Mouse (Mus musculus): ENCODE results near the gene Gm42906. TPM values are rescaled to one million over a fixed set of nuclear protein-coding genes. Genes with fewer than 3 reads are reported as not detected.

The Gm42906 gene
- polyA plus RNA-seq, 2 experiments: not detected

DNA sequence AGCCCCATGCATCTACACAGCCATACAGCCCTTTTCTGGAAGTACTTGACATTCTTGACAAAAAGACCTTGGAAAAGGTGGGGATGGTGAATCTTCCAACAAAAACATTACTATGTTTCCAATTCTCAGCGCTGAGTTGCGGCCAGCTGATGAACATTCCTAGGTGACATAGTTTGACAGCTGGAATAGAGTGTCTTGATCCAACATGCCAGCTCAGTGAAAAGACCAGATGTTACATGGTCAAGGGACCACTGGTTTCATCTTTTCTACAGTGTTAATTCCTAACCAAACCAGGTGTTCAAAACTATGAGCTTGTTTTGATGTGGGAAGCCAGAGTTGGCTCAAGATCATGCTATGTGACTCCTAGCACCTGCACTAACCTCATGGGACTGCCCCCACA is 48.8 kb downstream of the Gm42906 start:
- Histone ChIP-seq H3K27ac (replicated peaks; ENCODE audit: low read depth, low read length) (no peak overlapping the region), H3K4me3 (replicated peaks; ENCODE audit: low read length) (no peak overlapping the region), H3K4me1 (ENCODE audit: control insufficient read depth, insufficient read depth, low read length) (no peaks in the 10 kb centered on the region), H3K36me3 (ENCODE audit: control insufficient read depth, insufficient read depth, low read length) (no peaks in the 10 kb centered on the region), H3K27me3 (ENCODE audit: control insufficient read depth, insufficient read depth, low read length) (no peaks in the 10 kb centered on the region), H3K9me3 (ENCODE audit: control insufficient read depth, low read length) (no peaks in the 10 kb centered on the region), H3K9ac (ENCODE audit: low read depth, low read length, severe bottlenecking) (no peak overlapping the region), H3K4me2 (replicated peaks; ENCODE audit: low read depth, low read length, severe bottlenecking) (no peak overlapping the region)
- no peak for ATAC-seq (ENCODE audit: low FRiP score, low read depth)
- TF ChIP-seq POLR2A (IDR thresholded peaks at IDR 0.05; ENCODE audit: borderline replicate concordance, extremely low read depth, insufficient read depth, insufficient read length): no peak
- 84% methylated on average over 2 of the region's 2 CpGs for WGBS
- DNase-seq (ENCODE audit: low spot score): no peak

DNA sequence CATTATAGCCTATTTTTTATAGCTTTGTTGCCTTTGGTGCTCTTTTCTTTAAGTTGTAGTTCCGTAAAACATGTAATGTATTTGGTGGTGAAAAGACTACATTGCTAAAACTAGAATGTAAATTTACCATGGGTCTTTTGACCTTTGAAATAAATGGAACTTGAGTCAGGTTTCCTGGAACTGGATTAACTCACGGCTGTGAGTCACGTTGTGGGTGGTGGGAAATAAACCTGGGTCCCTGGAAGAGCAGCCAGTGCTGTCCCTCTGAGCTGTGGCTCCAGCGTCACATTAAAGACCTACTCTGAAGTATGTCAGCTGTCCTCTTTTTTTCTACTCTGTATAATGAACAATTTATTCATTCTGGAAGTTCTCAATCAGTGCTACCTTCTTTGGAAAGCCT is 51.0 kb downstream of the Gm42906 start:
- Histone ChIP-seq H3K4me1 (ENCODE audit: control insufficient read depth, insufficient read depth, low read length) (no peaks in the 10 kb centered on the region), H3K4me2 (replicated peaks; ENCODE audit: low read depth, low read length, severe bottlenecking) (no peak overlapping the region), H3K27ac (replicated peaks; ENCODE audit: low read depth, low read length) (no peak overlapping the region), H3K9me3 (ENCODE audit: control insufficient read depth, low read length) (no peaks in the 10 kb centered on the region), H3K36me3 (ENCODE audit: control insufficient read depth, insufficient read depth, low read length) (no peaks in the 10 kb centered on the region), H3K9ac (ENCODE audit: low read depth, low read length, severe bottlenecking) (no peak overlapping the region), H3K4me3 (replicated peaks; ENCODE audit: low read length) (no peak overlapping the region), H3K27me3 (ENCODE audit: control insufficient read depth, insufficient read depth, low read length) (no peaks in the 10 kb centered on the region)
- DNase-seq (ENCODE audit: low spot score) (no peak), ATAC-seq (ENCODE audit: low FRiP score, low read depth) (no peak)
- no peak for TF ChIP-seq POLR2A (IDR thresholded peaks at IDR 0.05; ENCODE audit: borderline replicate concordance, extremely low read depth, insufficient read depth, insufficient read length)
- WGBS: 61% methylated on average over 4 of the region's 4 CpGs

DNA sequence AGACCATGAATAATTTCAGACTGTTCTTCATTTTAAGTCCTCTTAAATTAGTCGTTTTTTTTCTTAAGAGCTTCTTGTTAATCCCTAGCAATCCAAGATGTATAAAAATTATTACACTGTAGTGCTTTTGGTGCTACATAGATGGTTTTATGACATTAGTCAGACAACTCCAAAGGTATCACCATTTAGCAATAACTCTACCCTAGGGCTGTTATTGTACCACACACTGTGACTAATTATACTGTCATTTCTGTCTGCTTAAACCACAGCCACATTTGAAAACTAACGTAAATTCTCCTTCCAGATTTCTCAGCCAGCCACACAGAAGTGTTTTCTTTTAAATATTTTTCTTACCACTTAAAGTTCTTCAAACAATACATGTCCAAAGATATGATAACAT is 53.1 kb downstream of the Gm42906 start:
- Histone ChIP-seq H3K4me1 (ENCODE audit: control insufficient read depth, insufficient read depth, low read length) (no peaks in the 10 kb centered on the region), H3K9ac (ENCODE audit: low read depth, low read length, severe bottlenecking) (no peak overlapping the region), H3K27me3 (ENCODE audit: control insufficient read depth, insufficient read depth, low read length) (no peaks in the 10 kb centered on the region), H3K36me3 (ENCODE audit: control insufficient read depth, insufficient read depth, low read length) (no peaks in the 10 kb centered on the region), H3K4me3 (replicated peaks; ENCODE audit: low read length) (no peak overlapping the region), H3K9me3 (ENCODE audit: control insufficient read depth, low read length) (no peaks in the 10 kb centered on the region), H3K4me2 (replicated peaks; ENCODE audit: low read depth, low read length, severe bottlenecking) (no peak overlapping the region), H3K27ac (replicated peaks; ENCODE audit: low read depth, low read length) (no peak overlapping the region)
- DNase-seq (ENCODE audit: low spot score) (no peak), ATAC-seq (ENCODE audit: low FRiP score, low read depth) (no peak)
- 52% methylated on average over 2 of the region's 2 CpGs for WGBS
- TF ChIP-seq POLR2A (IDR thresholded peaks at IDR 0.05; ENCODE audit: borderline replicate concordance, extremely low read depth, insufficient read depth, insufficient read length): no peak

GRCm38 (mm10) chr5:151371130-151371529 is 56.8 kb downstream of the Gm42906 start:
- TF ChIP-seq POLR2A (IDR thresholded peaks at IDR 0.05; ENCODE audit: borderline replicate concordance, extremely low read depth, insufficient read depth, insufficient read length): no peak
- no peak for DNase-seq (ENCODE audit: low spot score)
- Histone ChIP-seq H3K9ac (ENCODE audit: low read depth, low read length, severe bottlenecking) (no peak overlapping the region), H3K27ac (replicated peaks; ENCODE audit: low read depth, low read length) (no peak overlapping the region), H3K4me1 (ENCODE audit: control insufficient read depth, insufficient read depth, low read length) (peaks cover 4% of the 10 kb centered on the region), H3K27me3 (ENCODE audit: control insufficient read depth, insufficient read depth, low read length) (no peaks in the 10 kb centered on the region), H3K4me3 (replicated peaks; ENCODE audit: low read length) (no peak overlapping the region), H3K36me3 (ENCODE audit: control insufficient read depth, insufficient read depth, low read length) (no peaks in the 10 kb centered on the region), H3K9me3 (ENCODE audit: control insufficient read depth, low read length) (no peaks in the 10 kb centered on the region), H3K4me2 (replicated peaks; ENCODE audit: low read depth, low read length, severe bottlenecking) (no peak overlapping the region)
- ATAC-seq (ENCODE audit: low FRiP score, low read depth): no peak
- 83% methylated on average over 2 of the region's 2 CpGs for WGBS

DNA sequence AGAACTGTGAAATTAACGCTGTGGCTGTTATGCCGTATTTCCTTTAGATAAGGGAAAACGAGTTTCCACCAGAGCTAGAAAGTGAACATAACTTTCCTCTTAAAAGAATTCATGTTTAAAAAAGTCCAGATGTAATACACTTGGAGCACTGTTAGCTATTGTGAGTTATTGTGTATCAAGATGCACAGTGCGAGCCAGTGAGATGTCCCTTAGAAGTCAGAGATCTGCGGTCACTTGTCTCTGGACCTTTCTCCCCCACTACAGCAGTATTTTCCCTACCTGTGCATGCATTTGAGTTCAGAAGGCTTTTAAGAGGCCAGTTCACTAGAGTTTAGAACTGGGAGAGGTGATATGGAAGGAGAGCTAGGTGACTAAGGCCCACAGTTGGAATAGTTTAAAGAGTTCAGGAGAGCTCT is 58.6 kb downstream of the Gm42906 start:
- Histone ChIP-seq H3K4me2 (replicated peaks; ENCODE audit: low read depth, low read length, severe bottlenecking) (peak overlapping the region; percentile 58), H3K9me3 (ENCODE audit: control insufficient read depth, low read length) (no peaks in the 10 kb centered on the region), H3K36me3 (ENCODE audit: control insufficient read depth, insufficient read depth, low read length) (no peaks in the 10 kb centered on the region), H3K4me1 (ENCODE audit: control insufficient read depth, insufficient read depth, low read length) (peaks cover 4% of the 10 kb centered on the region), H3K27ac (replicated peaks; ENCODE audit: low read depth, low read length) (peak overlapping the region; percentile 98), H3K4me3 (replicated peaks; ENCODE audit: low read length) (peak overlapping the region; percentile 53), H3K27me3 (ENCODE audit: control insufficient read depth, insufficient read depth, low read length) (no peaks in the 10 kb centered on the region), H3K9ac (ENCODE audit: low read depth, low read length, severe bottlenecking) (peak overlapping the region; percentile 73)
- no peak for TF ChIP-seq POLR2A (IDR thresholded peaks at IDR 0.05; ENCODE audit: borderline replicate concordance, extremely low read depth, insufficient read depth, insufficient read length)
- WGBS: 47% methylated on average over 5 of the region's 5 CpGs
- ATAC-seq (ENCODE audit: low FRiP score, low read depth) (no peak), DNase-seq (ENCODE audit: low spot score) (no peak)
